Mouse (Mus musculus) retina, adult 2 months (tissue): ENCODE results near the gene Omg.

Experiments
- DNase-seq: peaks from one replicate; pipeline ENCODE4 v3.0.0-alpha.2; 2012; ENCODE audit warnings: low read depth, low spot score

Omg gene

DNA sequence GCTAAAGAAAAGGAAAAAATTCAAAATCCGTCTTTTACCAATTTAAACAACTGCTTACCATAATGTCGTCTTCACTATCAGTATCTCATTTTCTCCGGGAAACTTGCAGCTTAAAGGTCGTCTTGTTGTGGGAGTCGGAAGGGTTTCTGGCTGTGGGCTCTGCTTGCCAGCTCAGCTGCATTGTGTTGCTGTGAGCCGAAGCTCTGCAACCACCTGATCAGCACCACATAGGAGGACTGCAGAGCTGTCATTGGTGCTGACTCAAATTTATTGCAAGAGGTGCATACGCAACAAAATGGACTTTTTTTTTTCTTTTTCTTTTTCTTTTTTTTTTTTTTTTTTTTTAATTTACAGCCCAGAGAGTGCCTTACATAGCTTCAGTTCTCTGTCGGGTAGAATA is at the start of gene Omg:
Omg (minus strand) TSS at position 240 of the 400 bp plus-strand sequence.
- no peak for DNase-seq

DNA sequence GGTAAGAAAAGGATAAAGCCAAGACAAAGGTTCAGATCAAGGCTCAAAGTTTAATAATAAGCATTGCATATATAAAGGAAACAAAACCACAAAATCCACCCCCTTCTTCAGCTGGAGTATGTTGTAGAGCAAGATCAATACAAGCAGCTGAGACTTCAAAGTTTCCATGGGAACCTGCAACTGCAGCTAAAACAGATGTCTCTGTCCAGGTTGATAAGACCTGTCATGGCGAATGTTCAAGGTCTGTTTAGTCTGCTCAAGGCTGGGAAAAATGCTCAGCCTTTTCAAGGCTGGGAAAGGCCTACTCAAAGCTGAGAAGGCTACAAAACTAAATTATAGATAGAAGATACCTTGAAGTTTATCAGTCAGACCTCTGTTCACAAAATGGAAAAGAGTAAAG is 48.7 kb upstream of the Omg start:
- DNase-seq = no peak

DNA sequence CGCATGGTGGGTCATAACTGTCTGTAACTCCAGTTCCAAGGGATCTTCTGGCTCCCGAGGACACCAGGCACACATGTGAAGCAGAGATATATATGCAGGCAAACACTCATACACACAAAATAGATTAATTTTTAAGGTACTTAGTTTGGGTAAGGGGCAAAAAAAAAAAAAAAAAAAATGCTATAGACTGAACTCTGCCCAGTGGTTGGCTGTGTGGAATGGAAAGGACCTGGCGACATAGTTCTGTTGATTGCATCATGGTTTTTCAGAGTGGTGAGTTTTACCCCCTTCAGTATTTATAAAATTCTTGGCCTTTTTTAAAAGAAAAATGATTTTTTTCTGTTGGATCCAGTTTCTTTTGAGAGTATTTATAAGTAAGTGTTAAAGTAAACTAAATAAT is 32.4 kb upstream of the Omg start:
- DNase-seq = no peak

DNA sequence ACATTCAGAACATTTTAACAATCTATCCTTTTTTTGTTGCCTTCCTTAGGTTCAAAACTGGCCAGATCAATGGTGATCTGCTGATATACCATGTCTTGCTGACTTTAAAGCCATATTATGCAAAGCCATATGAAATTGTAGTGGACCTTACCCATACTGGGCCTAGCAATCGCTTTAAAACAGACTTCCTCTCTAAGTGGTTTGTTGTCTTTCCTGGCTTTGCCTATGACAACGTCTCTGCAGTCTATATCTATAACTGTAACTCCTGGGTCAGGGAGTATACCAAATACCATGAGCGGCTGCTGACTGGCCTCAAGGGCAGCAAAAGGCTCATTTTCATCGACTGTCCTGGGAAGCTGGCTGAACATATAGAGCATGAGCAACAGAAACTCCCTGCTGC is 31.7 kb upstream of the Omg start:
- no peak for DNase-seq

DNA sequence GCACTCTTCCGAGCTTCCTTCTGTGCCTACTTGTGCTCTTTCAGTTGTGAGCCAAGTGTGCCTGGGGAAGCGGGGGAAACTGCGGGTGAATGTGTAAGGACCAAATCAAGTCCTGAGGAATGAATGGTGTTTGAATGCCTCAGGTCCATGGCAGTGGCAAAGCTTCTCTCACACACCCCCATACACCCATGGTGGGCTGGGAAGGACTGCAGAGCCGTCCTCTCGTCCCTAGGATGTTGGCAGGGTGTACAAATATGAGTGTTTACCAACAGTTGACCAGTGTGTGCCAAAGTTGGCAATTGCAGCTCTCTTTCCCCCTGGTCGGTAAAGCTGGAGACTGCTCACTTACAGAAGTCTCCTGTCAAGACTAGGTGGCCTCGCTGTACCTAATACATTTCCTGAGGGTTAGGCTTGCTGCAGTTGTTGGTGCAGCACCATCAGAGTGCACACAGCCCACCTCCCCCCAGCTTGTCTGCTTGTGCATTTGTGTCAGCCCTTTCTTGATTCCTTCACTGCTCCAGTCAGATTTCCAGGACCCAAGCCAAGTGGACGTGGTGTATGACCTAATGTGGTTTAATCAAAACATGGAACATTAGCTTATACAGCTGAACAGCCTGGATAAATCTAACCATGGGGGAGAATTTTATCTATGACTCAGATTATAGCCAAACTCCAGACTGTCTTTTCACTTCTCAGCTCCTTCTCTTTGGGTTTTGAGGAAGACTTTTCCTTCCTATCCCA is 30.2 kb upstream of the Omg start:
- no peak for DNase-seq

DNA sequence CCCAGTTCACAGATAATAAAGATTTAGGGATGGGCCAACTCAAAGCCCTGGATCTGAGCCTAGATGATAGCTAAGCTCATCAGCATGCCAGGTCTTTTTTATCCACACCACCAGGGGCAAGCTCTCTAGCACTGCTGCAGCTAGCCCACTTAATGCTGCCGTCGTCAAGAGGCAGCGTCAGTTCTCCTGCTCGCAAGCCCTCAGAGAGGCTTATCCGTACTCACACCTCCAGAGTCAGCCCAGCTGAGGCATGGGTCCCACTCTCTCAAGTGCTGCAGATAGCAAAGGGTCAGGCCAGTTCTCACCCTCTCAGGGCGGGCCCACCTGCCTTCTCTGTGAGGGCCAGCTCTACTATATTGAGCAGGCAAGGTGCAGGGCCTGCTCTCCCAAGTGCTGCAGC is 29.4 kb upstream of the Omg start:
- DNase-seq = no peak

DNA sequence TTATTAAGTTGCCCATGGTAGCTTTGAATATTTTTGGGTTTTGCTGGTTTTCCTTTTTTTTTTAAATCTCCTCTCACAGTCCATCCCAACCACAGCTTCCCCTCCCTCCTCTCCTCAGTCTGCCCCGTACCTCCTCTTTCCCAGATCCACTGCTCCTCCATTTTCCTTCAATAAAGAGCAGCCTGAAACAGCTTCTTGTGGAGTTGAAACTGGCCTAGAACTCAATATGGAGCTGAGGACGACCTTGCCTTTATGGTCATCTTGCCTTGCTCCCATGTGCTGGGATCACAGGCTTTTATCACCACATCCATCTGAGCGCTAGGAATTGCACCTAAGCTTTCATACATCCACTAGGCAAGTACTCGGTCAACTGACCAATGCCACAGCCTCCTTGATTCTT is 27.6 kb upstream of the Omg start:
- DNase-seq = no peak

DNA sequence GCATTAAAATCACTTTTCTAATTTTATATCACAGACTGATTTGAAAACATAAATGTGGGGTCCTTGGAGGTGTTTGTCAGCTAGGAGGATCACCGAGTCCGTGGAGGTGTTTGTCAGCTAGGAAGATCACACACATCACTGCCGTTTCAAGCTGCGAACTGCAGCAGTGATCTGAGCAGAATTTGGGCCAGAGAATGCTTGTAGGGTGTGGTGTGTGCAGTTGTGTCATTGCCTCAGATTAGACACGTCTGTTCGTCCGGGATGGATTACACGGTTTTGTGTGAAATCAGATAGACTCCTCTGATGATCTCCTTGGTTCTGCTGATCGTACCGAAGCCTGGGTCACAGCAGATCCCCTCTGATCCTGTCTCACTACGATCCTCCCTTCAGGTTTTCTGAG is 26.9 kb upstream of the Omg start:
- DNase-seq = no peak

DNA sequence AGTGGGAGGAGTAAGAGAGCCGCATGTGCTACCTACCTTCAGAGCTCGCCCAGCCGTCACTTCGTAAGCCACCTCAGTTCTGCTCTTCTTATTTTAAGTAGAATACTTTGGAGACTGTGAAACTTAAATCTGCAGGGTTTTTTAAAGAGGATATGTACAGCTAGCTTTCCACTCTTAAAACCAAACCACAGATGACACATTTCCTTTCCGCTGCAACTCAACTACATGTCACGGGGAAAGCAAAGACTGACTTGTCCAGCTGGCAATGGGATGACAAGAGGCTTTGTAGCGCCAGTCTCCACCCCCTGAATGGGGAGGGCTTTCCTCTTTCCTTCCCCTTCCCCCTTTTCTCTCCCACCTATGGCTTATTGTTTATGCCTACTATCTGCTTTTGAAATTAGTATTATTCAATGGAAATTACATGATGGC is 26.5 kb upstream of the Omg start, which contains the start of the genes Evi2 and Evi2a:
Evi2 (minus strand) TSS at position 257 of the 429 bp plus-strand sequence.
Evi2a (minus strand) TSS at position 277 of the 429 bp plus-strand sequence.
- DNase-seq = no peak

DNA sequence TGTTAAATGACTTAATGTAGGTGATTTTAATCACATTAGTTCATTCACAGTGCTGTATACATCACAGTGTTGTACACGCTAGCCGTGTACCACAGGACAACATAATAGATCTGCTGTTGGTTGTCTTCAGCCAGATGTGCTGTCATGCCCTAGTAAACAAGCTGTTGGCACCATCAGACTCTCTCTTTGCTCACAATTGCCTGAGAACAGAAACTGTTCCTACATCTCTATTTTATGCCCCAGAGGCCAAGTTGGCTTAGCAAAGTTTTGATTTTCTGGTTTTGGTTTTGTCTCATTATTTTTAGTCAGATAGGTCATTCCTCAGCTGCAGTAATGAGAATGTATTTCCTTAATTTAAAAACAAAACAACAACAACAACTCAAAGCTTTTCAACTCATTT is 25.9 kb upstream of the Omg start:
- DNase-seq = no peak

DNA sequence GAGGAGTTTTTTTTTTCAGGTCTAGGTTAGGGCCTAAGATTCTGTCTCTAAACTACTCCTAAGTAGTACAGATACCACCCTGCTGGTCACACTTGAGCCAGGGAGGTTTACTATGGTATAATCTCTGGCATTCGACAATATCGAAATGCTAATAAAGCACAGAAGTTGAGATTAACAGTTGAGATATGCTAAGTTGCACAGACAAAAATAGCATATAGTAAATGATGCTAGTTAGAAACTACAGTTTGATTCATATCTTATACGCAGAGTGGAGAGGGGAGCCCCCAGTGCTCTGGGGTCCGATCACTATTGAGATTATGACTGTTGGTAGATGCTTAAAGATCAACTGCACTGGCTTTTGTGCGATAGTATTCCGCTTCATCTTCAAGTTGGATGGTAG is 25.3 kb upstream of the Omg start:
- no peak for DNase-seq

DNA sequence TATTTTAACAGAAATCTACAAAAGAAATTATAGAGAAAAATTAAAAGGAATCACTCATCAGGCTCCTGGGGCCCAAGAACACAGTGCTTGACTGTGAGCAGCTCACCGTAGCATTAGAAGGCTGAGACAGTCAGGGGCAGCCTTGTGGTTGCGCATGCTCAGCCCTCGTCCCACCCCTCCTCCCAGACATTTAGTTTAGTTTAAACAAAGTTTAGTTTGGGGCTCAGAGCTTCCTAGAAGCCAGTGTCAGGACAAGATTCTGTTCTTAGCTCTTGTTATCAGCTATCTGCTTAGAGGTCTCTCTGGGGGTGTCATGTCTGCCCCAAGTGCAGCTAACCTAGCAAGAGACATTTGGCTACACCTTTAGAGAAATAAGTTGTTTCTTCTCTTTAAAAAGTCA is 24.7 kb upstream of the Omg start:
- no peak for DNase-seq

DNA sequence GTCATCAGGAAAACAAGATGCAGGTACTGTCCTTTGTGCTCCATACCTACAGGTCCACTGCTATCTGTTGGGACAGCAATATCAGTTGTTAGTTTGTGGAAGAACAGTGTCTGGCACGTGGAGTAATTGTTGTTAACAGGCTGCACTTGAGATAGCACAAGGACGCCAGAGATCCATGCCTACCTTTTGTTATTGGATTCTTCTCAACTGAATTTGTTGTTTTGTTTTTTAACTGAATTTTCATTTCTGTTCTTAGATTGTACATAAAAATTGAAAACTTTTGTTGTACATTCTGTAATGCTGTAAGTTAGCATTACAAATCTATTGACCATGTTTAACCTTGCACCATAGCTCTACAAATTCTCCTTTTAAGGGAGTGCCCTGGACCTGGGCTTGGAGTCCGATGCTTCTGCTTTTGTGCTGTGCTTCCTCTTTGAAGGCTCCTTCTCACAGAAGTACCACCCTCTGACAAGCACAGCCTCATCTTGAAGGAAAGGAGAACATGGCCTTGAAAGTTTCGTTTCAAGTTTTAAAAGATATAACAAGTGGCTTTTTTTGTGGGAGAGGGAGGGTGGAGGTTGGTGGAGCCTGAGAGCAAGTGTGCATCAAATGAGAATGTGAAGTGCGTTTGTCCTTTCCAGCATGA is 24.0 kb upstream of the Omg start:
- DNase-seq = no peak

DNA sequence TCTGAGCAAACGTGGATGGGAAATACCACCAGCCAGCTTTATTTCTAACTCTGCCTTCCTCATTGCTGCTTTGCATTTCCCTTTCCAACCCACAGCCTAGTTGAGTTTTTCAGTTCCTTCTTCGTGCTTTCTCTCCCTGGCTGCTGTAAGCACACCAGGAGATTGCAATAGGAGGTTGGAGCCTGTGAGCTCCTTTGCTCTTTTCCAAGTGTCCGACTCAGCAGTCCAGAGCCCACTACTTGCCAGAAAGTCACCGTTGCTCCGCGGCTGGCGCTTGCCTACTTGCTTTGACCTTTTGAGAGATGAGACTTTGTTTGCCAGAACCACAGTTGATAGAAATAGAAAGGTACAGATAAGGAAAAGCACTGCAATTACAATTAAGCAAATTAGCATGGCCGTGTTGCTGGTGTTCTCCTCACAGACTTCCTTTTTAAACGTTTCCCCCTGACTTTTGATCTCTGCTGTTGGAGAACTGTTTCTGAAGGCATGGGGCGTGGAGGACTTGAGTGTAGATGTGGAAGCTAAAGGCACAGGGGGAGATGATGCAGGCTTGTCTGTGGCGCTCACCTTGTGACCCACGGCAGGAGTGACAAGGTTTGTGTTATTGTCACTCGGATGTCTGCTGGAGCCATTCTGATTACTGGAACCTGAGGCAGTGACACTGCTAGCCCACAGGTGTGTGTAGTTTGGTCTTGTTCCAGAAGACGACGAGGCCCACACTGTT is 23.3 kb upstream of the Omg start:
- DNase-seq = no peak

DNA sequence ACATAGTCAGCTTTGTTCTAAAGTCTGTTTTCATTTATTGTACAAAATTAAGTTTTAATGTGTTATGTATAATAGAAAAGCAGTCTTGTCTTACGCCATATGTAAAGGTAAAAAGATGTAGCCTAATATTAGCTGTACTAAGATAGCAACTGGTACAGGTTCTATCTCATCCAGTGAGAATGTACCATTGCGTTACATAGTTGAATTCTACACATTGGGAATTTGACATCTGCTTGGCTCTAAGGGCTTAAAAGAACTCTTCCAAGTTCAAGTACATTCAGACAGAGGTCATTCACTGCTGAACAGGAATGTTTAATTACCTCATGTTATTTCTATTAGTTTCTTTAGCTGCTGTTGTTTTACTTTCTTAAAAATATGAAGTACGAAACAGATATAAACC is 22.7 kb upstream of the Omg start:
- no peak for DNase-seq

DNA sequence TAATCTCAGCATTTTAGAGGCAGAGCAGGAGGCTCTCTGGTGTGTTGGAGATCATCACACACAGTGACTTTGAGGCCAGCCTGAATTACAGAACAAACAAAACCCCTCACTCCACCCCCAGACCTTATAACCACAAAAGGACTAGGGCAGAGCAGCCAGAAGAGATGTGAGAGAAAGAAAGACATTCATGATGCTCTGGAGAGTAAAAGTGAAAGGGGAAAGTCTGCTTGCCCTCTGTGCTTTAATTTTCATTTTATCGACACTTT is 20.4 kb upstream of the Omg start:
- DNase-seq = no peak

DNA sequence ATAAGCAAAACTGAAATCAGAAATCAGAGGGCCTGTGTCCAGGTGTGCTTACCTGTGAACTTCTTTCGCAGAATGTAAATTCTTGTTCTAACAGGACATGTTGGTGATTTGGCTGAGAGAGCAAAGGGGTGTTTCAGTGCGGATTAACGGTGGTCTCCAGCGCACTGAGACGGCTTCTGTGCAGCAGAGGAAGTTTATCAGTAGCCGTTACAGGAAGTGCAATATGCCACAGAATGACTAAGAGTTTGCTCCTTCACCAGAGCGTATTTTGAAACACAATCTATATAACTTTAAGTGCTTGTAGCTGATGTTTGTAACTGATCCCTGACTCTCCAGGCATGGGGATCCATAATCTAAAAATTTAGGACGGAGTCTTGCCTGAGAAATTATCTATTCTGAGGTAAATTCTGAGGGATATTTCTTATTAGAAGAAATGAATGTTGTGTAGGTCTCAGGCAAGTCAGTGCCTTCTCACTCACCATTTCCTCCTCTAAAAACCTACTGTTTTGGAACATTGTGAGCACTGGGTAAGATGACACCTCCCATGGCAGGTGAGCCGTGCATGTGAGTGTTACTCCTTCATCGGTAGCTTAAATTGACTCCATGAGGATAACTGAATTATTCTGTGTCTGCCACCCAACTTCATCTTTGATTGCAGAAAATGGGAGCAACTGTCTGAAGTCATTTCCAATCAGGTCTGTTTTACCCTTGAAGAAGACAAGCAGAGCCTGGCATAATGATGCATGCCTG is 19.9 kb upstream of the Omg start, which contains the start of gene Evi2b:
Evi2b (minus strand) TSS at position 203 of the 750 bp plus-strand sequence.
- no peak for DNase-seq

DNA sequence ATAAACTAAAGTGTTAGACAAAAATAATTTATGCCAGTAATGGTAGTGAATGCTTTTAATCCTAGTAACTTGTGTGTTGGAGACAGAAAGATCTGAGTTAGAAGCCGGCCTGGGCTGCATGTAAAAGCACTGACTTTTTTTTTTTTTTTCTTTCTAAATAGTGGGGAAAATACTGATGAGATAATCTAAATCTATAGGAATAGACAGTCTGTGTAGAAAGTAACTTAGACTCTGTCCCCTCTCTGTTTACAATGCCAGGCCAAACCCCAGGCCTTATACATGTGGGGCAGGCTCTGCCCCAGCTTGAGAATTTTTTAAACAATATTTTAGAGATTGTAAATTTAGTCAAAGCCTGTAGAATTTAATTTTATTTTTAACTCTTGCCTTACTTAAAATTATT is 19.1 kb upstream of the Omg start:
- no peak for DNase-seq

DNA sequence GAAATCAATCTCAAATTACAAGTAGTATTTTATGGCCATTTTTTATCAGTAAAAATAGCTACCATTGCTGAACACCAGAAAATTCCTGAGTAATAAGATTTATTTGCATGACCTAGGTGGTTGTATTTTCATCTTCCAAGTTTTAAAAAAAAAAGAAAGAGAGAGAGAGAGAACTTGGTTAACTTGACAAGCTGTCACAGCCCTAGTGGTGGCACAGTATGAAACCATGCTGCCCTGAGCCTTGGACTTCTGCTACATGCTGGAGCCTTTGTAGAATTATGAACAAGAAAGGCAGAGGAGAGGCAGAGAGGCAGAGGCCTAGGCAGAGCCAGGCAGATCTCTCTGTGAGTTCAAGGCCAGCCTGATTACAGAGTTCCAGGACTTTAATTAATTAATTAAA is 18.0 kb upstream of the Omg start:
- DNase-seq = no peak

DNA sequence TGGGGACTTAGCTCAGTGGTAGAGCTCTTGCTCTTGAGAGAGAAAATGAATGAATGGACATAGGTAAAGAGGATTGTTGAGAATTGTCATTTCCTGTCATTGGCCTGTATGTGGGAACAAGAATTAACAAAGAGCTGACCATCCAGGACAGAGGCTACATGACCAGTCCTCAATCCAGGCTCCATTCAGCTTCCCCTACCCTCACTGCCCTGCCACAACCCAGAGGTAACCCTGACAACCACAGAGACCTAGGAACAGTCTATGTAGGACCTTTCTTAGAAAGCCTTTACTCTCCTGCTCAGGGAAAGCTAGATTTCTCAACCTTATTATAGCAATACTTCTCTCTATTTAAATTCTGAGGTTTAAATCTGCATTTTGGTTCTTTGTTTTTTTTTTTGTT is 16.9 kb upstream of the Omg start:
- no peak for DNase-seq

DNA sequence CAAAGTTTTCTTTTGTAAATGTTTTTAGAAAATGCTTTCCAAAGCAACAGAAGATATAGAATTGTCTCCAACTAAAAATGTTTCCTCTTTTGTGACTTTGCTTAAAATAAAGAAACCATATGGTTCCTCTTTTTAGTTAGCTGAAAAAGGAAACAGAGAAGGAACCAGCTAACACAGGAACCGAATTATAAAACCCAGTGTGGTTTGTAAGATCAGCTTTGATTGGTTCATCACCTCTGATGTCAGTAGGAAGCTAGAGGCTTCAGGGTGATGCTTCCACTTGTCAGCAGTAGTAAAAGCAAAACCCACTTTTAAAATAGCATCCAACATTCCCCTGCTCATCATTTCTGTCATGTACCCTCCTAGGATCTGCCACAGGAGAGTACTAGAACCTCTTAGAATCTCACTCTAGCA is 16.0 kb upstream of the Omg start:
- no peak for DNase-seq

DNA sequence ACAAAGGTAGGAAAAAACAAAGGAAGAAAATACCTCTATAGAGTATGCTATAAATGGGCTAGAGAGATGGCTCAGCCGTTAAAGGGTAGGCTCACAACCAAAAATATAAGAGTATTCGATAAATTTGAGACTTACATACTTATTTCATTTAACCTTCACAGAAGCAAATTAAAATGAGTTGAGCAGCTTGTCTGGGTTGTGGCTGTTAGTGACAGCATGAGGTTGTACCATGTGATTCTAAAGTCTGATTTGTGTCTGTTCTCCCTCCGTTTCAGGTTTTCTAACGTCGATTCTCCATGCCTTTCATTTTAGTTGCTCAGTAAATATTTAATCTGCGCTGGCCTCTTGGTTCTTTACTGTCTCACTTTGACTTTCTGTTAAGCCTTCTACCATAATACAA is 15.4 kb upstream of the Omg start:
- no peak for DNase-seq
